Mouse (Mus musculus) T-helper 2 cell (primary cell): ENCODE results near the gene Senp7.
"Not testable (repeated sequence)": the region's sequence is repeated elsewhere in the genome, so short reads cannot be mapped to it uniquely, and the experiment has no call there.

Experiments used
- in situ Hi-C: fragments of 300-600 bp; cut with MboI, MseI; formaldehyde crosslinking; loops from one replicate; pipeline ENCODE4 v1.15.1; 2025; ENCODE audit warnings: high pct_unique_total_duplicates

Gene Senp7

GRCm38 (mm10) chr16:56066113-56066512 lies 18.0 kb downstream of the Senp7 start:
- in situ Hi-C loops, result no loop called here

GRCm38 (mm10) chr16:56068523-56069070 lies 20.5 kb downstream of the Senp7 start:
- in situ Hi-C loops, result no loop called here

- in situ Hi-C loops, result loop anchor here (10.0 kb wide), 1 partner anchor 107 kb away; the partner anchor contains the start of gene Rpl24
Measured at GRCm38 (mm10) chr16:56071317-56072232, 23.4 kb downstream of the Senp7 start.

GRCm38 (mm10) chr16:56072533-56072932 lies 24.4 kb downstream of the Senp7 start:
- in situ Hi-C loops, result loop anchor here (10.0 kb wide), 1 partner anchor 108 kb away; the partner anchor contains the start of gene Rpl24

GRCm38 (mm10) chr16:56073150-56073549 lies 25.0 kb downstream of the Senp7 start:
- in situ Hi-C loops, result loop anchor here (10.0 kb wide), 1 partner anchor 108 kb away; the partner anchor contains the start of gene Rpl24

GRCm38 (mm10) chr16:56074122-56074521 lies 26.0 kb downstream of the Senp7 start:
- in situ Hi-C loops, result loop anchor here (10.0 kb wide), 1 partner anchor 109 kb away; the partner anchor contains the start of gene Rpl24

GRCm38 (mm10) chr16:56074565-56074964 lies 26.4 kb downstream of the Senp7 start:
- in situ Hi-C loops, result loop anchor here (10.0 kb wide), 1 partner anchor 110 kb away; the partner anchor contains the start of gene Rpl24

- in situ Hi-C loops, result loop anchor here (10.0 kb wide), 1 partner anchor 111 kb away; the partner anchor contains the start of gene Rpl24
Measured at GRCm38 (mm10) chr16:56075222-56076111, 27.3 kb downstream of the Senp7 start.

GRCm38 (mm10) chr16:56076121-56076869 lies 28.2 kb downstream of the Senp7 start:
- in situ Hi-C loops, result loop anchor here (10.0 kb wide), 1 partner anchor 111 kb away; the partner anchor contains the start of gene Rpl24

GRCm38 (mm10) chr16:56079419-56079818 lies 31.3 kb downstream of the Senp7 start:
- in situ Hi-C loops, result loop anchor here (10.0 kb wide), 1 partner anchor 115 kb away; the partner anchor contains the start of gene Rpl24

GRCm38 (mm10) chr16:56081691-56082090 lies 33.6 kb downstream of the Senp7 start:
- in situ Hi-C loops, result no loop called here

- in situ Hi-C loops, result no loop called here
Measured at GRCm38 (mm10) chr16:56086336-56086735, 38.2 kb downstream of the Senp7 start.

- in situ Hi-C loops, result no loop called here
Measured at GRCm38 (mm10) chr16:56090385-56090784, 42.2 kb downstream of the Senp7 start.

GRCm38 (mm10) chr16:56096401-56097018 lies 48.4 kb downstream of the Senp7 start:
- in situ Hi-C loops, result not testable (repeated sequence)

- in situ Hi-C loops, result no loop called here
Measured at GRCm38 (mm10) chr16:56115706-56116105, 67.6 kb downstream of the Senp7 start.

- in situ Hi-C loops, result no loop called here
Measured at GRCm38 (mm10) chr16:56116155-56116554, 68.0 kb downstream of the Senp7 start.

- in situ Hi-C loops, result no loop called here
Measured at GRCm38 (mm10) chr16:56117327-56118180, 69.4 kb downstream of the Senp7 start.

- in situ Hi-C loops, result no loop called here
Measured at GRCm38 (mm10) chr16:56122517-56122916, 74.4 kb downstream of the Senp7 start.

- in situ Hi-C loops, result no loop called here
Measured at GRCm38 (mm10) chr16:56124045-56124444, 75.9 kb downstream of the Senp7 start.
